Mouse (Mus musculus): ENCODE measurements around the gene Grm3. TPM values are rescaled to one million over a fixed set of nuclear protein-coding genes. Genes with fewer than 3 reads are reported as not detected.

The Grm3 gene
- polyA plus RNA-seq, 1 experiment: not detected

DNA sequence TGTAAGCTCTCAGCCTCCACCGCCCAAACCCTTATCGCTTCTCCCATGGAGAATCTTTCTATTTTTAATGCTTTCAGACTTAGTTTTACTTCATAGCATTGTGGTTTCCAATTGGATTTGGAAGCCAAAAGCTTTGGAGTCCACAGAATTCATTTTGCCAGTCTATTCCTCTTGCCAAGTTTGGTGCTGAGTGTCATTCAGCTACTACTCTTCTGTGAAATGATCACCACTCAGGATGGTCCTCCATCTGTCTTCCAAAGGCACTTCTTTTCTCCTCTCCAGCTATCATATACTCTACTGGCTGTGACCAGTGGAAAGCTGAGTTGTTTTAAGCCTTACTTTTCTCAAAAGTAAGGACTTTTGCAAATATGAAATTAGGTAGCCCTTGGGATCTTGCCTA, 86.4 kb downstream of the Grm3 start:
- Histone ChIP-seq H3K4me3 (ENCODE audit: insufficient read depth, low read length) (no peak overlapping the region), H3K27ac (ENCODE audit: insufficient read depth, low read length) (no peak overlapping the region), H3K4me1 (ENCODE audit: control insufficient read depth, insufficient read depth, low read length) (no peaks in the 10 kb centered on the region)
- TF ChIP-seq CTCF (IDR thresholded peaks at IDR 0.05; ENCODE audit: borderline replicate concordance, insufficient read depth, low read length) (no peak), POLR2A (IDR thresholded peaks at IDR 0.05; ENCODE audit: low read depth, low read length) (no peak)

DNA sequence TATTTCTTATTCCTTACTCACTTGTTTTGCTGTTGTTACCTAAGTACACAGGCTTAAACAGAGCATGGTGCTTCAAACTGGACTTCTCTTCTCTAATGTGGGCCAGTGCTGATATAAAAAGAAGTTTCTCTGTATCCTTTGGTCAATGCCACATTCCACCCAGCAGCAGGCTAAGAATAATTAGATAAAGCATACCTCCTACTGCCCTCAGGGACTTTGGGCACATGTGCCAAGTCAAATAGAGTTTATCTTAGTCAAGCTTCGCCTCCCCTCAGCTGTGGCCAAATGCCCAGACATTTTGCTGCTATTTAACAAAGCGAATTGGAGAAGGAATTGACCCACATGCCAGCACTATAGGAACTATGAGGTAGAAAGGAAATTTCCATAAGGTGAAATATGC, 97.8 kb downstream of the Grm3 start:
- Histone ChIP-seq H3K4me1 (ENCODE audit: control insufficient read depth, insufficient read depth, low read length) (no peaks in the 10 kb centered on the region), H3K4me3 (ENCODE audit: insufficient read depth, low read length) (no peak overlapping the region), H3K27ac (ENCODE audit: insufficient read depth, low read length) (no peak overlapping the region)
- no peak for TF ChIP-seq CTCF (IDR thresholded peaks at IDR 0.05; ENCODE audit: borderline replicate concordance, insufficient read depth, low read length)

DNA sequence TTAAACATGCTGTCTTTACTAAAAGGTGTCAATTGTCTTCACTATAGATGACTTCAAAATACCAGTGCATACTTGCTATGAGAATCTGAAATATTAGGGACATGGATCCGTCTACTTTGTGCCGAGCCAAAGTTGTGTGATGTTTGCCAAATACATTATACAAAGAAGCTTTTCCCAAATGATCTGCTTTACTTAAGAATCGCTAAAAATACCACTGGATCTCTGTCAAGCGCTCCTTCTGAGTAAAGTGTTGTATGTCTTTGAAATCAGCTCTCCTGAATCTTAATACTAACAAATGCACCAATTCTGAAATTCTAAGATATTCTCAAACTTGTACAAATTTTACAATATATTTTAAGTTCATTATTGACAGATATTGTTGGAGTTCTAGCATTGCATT, 100.6 kb downstream of the Grm3 start:
- Histone ChIP-seq H3K4me3 (ENCODE audit: insufficient read depth, low read length) (no peak overlapping the region), H3K27ac (ENCODE audit: insufficient read depth, low read length) (no peak overlapping the region), H3K4me1 (ENCODE audit: control insufficient read depth, insufficient read depth, low read length) (no peaks in the 10 kb centered on the region)
- TF ChIP-seq CTCF (IDR thresholded peaks at IDR 0.05; ENCODE audit: borderline replicate concordance, insufficient read depth, low read length) (no peak), POLR2A (IDR thresholded peaks at IDR 0.05; ENCODE audit: low read depth, low read length) (no peak)

DNA sequence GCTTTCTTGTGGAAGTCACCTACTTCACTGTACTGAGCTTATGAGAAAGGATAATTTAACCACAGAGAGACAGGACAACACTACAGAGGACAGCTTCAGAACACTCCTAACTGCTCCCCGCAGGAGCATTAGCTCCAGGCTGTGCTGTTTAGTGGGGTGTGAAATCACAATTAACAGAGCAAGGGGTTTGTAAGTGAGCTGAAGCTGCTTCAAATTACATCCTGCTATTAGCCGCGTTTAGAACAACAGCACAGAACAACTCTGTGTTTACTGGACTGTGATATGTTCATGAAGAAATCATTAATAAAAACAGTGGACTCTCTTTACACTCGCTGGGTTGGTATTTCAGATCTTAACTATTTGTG, 101.9 kb downstream of the Grm3 start:
- Histone ChIP-seq H3K4me3 (ENCODE audit: insufficient read depth, low read length) (no peak overlapping the region), H3K27ac (ENCODE audit: insufficient read depth, low read length) (no peak overlapping the region), H3K4me1 (ENCODE audit: control insufficient read depth, insufficient read depth, low read length) (no peaks in the 10 kb centered on the region)
- TF ChIP-seq POLR2A (IDR thresholded peaks at IDR 0.05; ENCODE audit: low read depth, low read length): no peak
- TF ChIP-seq CTCF (IDR thresholded peaks at IDR 0.05; ENCODE audit: borderline replicate concordance, insufficient read depth, low read length): no peak

DNA sequence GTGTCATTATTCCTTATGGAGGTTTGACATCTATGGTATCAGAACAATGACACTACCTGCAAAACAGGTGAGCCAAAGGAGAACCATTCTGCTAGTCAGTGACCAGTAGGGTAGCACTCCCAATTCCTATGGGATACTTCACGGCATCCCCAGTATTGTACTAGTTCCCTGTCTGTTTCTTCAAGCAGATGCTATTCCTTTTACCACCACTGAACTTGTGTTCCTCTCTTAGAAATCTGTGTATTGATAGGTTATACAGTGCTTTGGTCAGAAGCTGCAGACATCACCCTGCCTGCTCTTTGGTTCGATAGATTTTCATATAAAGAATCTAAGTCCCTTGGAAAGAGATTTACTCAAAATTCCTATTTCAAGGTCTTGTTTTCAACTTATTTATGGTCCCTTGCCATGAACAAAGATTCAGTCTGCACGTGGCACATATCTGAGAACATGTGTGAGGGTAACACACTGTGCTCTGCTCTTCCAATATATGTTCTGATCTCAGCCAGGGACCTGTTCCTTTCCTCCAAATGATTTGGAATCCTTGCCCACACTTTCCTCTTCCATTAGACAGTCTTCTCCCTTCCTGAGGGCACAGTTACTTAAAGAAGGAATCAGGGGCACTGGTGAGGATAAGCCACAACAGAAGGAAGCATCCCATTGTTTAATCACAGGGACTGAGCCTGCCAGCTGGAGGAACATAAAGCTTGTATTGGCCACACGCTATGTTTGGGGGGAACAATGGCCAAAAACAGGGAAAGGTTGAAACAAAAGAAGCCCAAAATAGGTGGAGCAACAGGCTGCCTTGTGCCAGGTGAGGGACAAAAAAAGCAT, 102.5 kb downstream of the Grm3 start:
- no peak overlapping the region for H3K27ac ChIP-seq (ENCODE audit: insufficient read depth, low read length)
- H3K4me1 ChIP-seq (ENCODE audit: control insufficient read depth, insufficient read depth, low read length): no peaks in the 10 kb centered on the region
- TF ChIP-seq CTCF (IDR thresholded peaks at IDR 0.05; ENCODE audit: borderline replicate concordance, insufficient read depth, low read length) (no peak), POLR2A (IDR thresholded peaks at IDR 0.05; ENCODE audit: low read depth, low read length) (no peak)
- no peak overlapping the region for H3K4me3 ChIP-seq (ENCODE audit: insufficient read depth, low read length)

DNA sequence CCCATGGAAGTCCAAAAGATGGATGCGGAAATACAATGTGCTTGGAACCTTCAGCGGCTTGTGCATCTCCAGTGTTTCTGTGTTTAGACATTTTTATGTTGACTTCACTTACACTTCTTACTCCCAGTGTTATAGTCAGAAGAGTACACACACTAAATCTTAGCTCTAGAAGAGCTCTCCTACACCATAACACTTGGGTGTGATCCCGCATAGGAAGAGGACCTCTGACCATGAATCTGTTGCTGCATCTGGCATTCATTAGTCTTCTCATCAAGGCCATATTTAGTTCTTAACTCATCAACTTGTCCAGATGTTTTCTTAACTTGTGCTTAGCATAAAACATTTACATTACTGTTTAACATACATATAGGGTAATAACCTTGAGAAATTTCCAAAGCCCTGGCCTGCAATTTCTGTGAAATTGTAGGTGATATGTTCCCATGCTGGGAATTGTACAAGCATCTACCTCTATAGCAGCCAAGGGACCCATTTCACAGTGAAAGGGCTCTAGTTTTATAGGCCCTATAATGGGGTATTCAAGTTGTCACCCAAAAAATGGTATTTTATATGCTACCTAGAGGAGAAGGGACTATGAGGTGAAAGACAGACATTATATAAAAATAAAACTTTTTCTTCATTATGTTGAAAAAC, 103.4 kb downstream of the Grm3 start:
- Histone ChIP-seq H3K27ac (ENCODE audit: insufficient read depth, low read length) (no peak overlapping the region), H3K4me1 (ENCODE audit: control insufficient read depth, insufficient read depth, low read length) (no peaks in the 10 kb centered on the region), H3K4me3 (ENCODE audit: insufficient read depth, low read length) (no peak overlapping the region)
- TF ChIP-seq POLR2A (IDR thresholded peaks at IDR 0.05; ENCODE audit: low read depth, low read length): no peak
- TF ChIP-seq CTCF (IDR thresholded peaks at IDR 0.05; ENCODE audit: borderline replicate concordance, insufficient read depth, low read length): no peak

DNA sequence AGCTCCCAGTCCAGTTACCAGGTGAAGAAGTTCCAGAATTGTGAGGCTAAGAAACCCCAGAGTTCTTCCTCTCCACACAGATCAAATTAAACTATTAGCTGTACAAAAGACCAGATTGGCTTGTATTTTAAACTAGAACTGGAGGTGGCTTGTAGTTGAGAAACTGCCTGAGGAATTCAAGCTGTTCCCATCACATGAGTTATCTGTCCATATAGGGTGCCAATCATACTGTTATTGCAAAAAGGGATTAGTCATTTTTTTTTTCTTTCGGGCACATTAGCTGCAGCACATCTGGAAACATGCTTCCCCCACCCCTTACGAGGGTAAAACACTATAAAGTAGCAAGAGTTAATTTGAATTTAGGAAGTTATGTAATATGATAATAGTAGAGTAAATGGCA, 145.9 kb downstream of the Grm3 start:
- TF ChIP-seq POLR2A (IDR thresholded peaks at IDR 0.05; ENCODE audit: low read depth, low read length) (no peak), CTCF (IDR thresholded peaks at IDR 0.05; ENCODE audit: borderline replicate concordance, insufficient read depth, low read length) (no peak)
- no peak overlapping the region for H3K4me3 ChIP-seq (ENCODE audit: insufficient read depth, low read length)
- no peak overlapping the region for H3K27ac ChIP-seq (ENCODE audit: insufficient read depth, low read length)
- no peaks in the 10 kb centered on the region for H3K4me1 ChIP-seq (ENCODE audit: control insufficient read depth, insufficient read depth, low read length)

DNA sequence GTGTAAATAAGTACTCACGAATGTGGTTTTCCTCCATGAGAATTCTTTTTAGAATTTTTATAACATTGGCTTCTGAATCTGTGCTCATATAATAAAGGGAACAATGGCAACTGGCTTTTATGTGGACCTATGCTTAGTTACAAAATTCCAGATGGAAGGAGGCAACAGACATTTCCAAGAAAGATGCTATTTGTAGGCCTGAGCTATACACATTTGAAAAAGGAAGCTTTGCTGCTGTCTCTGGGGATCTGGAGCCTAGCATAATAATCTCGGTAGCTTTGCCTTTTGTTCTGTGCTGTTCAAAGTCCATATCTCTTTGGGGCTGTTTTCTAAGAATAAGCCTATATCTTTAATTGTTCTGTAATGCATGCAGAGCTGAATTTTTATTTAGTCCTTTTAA, 146.4 kb downstream of the Grm3 start:
- no peak for TF ChIP-seq CTCF (IDR thresholded peaks at IDR 0.05; ENCODE audit: borderline replicate concordance, insufficient read depth, low read length)
- TF ChIP-seq POLR2A (IDR thresholded peaks at IDR 0.05; ENCODE audit: low read depth, low read length): no peak
- Histone ChIP-seq H3K4me1 (ENCODE audit: control insufficient read depth, insufficient read depth, low read length) (no peaks in the 10 kb centered on the region), H3K4me3 (ENCODE audit: insufficient read depth, low read length) (no peak overlapping the region), H3K27ac (ENCODE audit: insufficient read depth, low read length) (no peak overlapping the region)

DNA sequence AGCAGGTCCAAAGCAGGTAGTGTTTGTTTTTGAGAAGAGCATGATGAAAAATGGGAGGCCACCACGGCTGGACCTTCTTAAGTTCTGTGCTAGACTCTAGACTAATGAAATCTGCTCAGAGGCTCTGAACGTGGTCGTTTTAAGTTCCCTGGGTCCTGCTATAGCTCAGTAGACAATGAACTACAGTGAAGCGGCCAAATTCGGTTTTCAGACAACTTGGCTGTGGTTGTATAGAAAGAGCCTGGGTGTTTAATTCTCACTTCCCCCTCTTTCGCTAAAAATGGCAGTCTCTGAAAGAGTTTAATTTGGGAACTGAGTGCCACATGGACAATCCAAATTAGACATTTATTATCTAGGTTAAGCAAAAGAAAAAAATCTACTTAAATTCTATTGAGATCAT, 154.0 kb downstream of the Grm3 start:
- Histone ChIP-seq H3K4me3 (ENCODE audit: insufficient read depth, low read length) (no peak overlapping the region), H3K27ac (ENCODE audit: insufficient read depth, low read length) (no peak overlapping the region), H3K4me1 (ENCODE audit: control insufficient read depth, insufficient read depth, low read length) (no peaks in the 10 kb centered on the region)
- TF ChIP-seq POLR2A (IDR thresholded peaks at IDR 0.05; ENCODE audit: low read depth, low read length): no peak
- TF ChIP-seq CTCF (IDR thresholded peaks at IDR 0.05; ENCODE audit: borderline replicate concordance, insufficient read depth, low read length): no peak

DNA sequence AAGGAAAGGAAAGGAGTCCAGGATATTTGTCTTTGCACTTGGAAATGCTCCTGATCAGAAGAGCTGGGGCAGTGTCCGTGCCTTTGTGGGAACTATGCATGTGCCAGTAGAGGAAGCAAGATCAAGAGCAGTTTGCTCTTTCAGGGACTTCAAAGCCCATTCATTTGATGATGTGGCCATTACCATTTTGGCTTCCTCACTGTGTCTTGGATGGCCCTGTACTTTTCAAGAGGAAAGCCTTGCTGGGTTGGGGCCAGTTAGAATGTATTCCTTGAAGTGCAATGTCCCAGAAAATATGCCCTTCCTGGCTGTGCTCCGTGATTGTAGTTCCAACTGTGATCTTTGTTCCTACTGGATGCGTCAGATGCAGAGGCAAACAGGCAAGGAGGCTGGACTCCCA, 167.3 kb downstream of the Grm3 start:
- Histone ChIP-seq H3K27ac (ENCODE audit: insufficient read depth, low read length) (no peak overlapping the region), H3K4me1 (ENCODE audit: control insufficient read depth, insufficient read depth, low read length) (no peaks in the 10 kb centered on the region), H3K4me3 (ENCODE audit: insufficient read depth, low read length) (no peak overlapping the region)
- TF ChIP-seq CTCF (IDR thresholded peaks at IDR 0.05; ENCODE audit: borderline replicate concordance, insufficient read depth, low read length) (no peak), POLR2A (IDR thresholded peaks at IDR 0.05; ENCODE audit: low read depth, low read length) (no peak)
